Mouse (Mus musculus) left cerebral cortex, postnatal 4 days (tissue): ENCODE measurements around the gene Bcl7c. TPM values are rescaled to one million over a fixed set of nuclear protein-coding genes. Genes with fewer than 3 reads are reported as not detected.
A peak's percentile ranks its signal among the peaks of the same experiment; 100 is the strongest.
"Not testable (repeated sequence)": the region's sequence is repeated elsewhere in the genome, so short reads cannot be mapped to it uniquely, and the experiment has no call there.

ENCODE experiments used
- DNase-seq: peaks from one replicate; pipeline ENCODE4 v3.0.0-alpha.2; 2022
- intact Hi-C: fragments of 180-260 bp; cut with DNase I; formaldehyde crosslinking; loops from one replicate; pipeline ENCODE4 v1.15.1; 2025
- total RNA-seq, 2 experiments: library from RNA; stranded (reverse); gene quantifications; 2 replicates each; pipeline ENCODE4 v1.2.3; 2021

Gene Bcl7c
- total RNA-seq, 2 experiments from 2014 or later: 87.2 to 94.3 TPM

GRCm38 (mm10) chr7:127719258-127719657 lies 10.5 kb upstream of the Bcl7c start:
- no peak for DNase-seq
- intact Hi-C loops: no loop called here

DNA sequence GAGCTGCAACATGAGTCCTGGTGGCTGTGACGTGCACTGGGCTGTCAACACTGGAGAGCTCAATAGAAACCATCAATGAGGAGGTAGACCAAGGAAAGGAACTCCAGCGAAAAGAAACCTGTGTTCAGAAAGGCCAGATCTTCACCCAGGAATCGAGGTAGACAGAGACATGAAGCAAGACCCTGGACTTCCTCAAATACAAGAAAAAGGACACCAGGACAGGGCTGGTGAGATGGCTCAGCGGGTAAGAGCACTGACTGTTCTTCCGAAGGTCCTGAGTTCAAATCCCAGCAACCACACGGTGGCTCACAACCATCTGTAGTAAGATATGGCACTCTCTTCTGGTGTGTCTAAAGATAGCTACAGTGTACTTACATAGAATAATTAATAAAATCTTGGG lies 9.6 kb upstream of the Bcl7c start:
- no peak for DNase-seq
- intact Hi-C loops: no loop called here

DNA sequence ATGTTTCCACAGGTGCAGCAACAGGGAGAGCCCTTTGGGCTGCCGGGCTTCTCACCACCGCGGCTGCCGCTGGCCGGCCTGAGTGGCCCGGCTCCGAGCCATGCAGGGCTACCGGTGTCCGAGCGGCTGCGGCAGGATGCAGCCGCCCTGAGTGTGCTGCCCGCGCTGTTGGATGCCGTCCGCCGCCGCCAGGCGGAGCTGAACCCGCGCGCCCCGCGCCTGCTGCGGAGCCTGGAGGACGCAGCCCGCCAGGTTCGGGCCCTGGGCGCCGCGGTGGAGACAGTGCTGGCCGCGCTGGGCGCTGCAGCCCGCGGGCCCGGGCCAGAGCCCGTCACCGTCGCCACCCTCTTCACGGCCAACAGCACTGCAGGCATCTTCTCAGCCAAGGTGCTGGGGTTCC lies 8.3 kb upstream of the Bcl7c start:
- intact Hi-C loops: no loop called here
- DNase-seq: peak; percentile 64

DNA sequence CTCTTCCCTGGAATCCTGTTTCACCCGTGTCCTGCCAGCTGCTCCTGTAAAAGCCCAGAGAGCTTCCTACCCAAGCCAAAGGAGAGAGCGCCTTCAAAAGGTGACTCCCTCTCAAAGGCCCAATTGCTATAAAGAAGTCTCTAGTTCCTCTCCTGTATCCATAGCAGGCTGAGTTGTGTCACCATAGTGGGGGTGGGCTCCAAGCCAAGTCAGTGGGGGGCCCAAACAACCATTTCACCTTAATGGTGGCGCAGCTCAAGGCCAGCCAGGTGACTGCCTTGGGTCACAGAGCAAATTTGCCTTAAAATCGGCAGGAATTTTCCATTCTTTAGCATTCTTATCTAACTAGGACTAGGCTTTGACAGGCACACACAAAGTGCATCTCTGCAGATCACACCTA lies 6.1 kb upstream of the Bcl7c start:
- no peak for DNase-seq
- intact Hi-C loops: no loop called here

DNA sequence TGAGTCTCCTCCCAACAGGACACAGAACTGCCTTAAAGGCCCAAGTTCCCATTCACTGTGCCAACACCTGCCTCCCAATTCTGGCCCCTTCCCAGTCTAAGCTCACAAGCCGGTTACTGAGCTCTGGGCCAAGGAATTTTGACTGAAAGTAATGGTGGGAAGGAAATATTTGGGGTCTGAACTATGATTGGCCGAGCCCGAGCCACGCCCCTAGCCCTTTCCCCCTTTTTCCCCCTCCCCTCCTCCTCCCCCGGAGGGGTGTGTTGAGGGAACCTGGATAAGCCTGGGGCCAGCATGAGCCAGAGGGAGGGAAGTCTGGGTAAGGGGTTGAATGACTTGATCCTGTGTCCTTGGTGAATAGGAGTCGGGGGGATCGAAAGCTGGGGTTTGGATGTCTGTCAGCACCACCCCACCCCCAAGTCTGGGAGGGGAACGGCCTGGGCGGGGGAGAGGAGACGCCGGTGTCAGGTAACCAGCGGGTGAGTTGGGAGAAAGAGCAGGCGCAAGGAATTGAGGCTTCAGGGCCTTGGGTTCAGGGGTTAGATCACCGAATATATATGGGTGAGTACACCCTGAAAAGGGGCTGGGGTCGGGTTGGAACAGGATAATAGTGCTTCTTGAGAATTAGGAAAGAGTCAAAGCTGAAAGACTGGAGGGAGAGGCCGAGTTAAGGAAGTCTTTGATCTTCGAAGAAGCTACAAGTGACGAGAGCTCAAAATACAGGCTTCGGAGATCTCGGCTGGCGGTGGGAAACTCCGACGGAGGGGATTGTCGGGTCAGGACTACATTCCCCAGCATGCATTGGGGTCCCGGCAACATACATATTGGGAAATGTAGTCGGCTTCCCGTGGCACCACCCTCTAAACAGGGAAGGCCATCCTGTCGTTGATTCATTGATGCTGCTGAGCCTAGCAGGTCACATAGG lies 4.0 kb upstream of the Bcl7c start, which contains the start of gene Ctf1:
Ctf1 (plus strand) TSS at position 276 of the 925 bp plus-strand sequence.
- peak; percentile 84 for DNase-seq
- intact Hi-C loops: no loop called here

DNA sequence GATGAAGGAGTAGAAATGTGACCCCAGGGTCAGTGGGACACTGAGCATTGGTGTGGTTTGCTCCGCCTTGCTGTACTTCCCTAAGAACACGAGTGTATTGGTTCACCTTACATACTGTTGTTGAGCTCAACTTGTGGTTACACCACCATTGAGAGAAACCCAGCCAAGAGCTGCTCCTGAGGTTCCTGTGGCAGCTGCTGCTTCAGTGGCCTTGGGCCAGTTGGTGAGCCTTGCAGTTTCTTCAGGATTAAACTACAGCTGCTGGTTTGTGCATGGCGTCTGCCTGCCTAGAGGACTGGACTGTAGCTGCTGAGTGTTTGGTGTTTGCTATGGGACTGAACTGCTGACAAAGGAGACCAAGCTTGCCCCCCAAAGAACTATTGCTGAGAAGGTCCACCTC lies 2.7 kb upstream of the Bcl7c start:
- DNase-seq: no peak
- intact Hi-C loops: no loop called here

- no peak for DNase-seq
- intact Hi-C loops: no loop called here
Measured at GRCm38 (mm10) chr7:127711031-127711430, 2.3 kb upstream of the Bcl7c start.

- intact Hi-C loops: loop anchor here (2.0 kb wide), 1 partner anchor 31 kb away; no protein-coding TSS in a partner anchor
Measured at GRCm38 (mm10) chr7:127709261-127709979, 687 bp upstream of the Bcl7c start.

DNA sequence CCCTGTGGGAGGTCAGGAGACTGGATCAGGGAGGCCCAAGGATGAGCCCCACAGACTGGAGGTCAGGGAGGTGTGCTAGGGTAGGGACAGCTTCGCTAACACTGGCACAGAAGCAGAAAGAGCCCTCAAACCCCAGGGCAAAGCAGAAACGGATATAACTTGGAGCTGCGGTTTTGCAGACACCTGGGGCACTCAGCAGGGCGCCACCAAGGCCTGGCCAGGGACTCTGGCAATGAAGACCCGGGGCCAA lies 851 bp downstream of the Bcl7c start:
- DNase-seq: no peak
- intact Hi-C loops: loop anchor here (2.0 kb wide), 1 partner anchor 29 kb away; no protein-coding TSS in a partner anchor

More at GRCm38 (mm10) chr7:127709261-127709979, 687 bp upstream of the Bcl7c start:
- DNase-seq: no peak

DNA sequence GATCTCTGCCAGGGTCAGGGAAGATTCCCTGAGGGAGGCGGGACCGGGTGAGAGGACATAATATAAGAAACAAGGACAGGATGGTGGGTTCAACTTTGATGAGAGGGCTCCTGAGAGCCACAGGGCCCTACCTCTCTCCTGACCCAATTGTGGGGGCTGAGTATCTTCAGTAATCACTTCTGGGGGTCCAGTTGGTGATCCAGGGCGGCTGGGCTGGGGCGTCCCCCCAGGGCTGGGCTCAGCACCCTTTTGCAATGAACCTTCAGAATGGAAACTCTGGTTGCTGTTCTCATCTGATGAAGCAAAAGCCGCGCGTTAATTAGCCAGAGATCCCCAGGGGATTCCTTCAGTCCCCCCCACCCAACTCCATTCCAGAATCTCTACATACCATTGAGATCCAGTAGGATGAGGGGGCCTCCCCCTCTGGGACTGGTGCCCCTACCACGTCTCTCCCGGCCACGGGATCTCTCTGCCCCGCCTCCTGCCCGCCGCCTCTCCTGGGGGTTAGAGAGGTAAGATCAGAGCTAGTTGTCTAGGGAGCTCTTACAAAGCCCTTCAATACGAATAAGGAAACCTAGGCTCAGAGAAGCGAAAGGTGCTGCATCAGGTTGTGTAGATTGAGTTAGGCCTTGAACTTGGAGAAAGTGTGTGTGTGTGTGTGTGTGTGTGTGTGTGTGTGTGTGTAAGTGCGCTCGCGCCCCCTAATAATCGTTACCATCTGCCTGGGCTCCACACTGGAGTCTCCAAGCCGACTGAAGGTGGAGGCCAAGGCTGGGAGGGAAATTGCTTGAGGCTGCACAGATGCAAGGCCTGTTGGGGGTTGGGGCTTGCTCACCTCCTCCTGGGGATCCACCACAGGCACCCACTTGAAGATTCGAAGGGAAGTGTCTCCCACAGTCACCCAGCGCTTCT lies 1.4 kb downstream of the Bcl7c start:
- peak; percentile 29 for DNase-seq
- intact Hi-C loops: no loop called here

DNA sequence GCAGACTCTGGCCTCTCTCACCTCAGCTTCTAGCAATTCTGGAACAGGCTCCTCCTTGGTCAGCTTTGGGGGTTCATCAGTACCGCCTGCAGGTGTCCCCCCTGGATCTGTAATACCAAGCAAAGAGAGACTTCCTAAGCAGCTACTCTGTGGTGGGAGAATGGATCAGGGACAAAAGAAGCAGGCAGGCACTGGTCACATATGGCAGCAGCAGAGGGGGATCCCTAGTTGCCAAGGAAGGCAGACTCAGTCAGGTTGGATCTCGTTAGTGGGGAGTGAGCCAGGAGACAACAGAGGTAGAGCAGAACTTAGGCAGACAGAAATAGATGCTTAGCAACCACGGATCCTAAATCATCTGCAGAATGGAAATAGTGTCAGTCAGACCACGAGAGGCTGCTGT lies 3.0 kb downstream of the Bcl7c start:
- peak; percentile 43 for DNase-seq
- intact Hi-C loops: no loop called here

- intact Hi-C loops: no loop called here
- no peak for DNase-seq
Measured at GRCm38 (mm10) chr7:127704598-127704997, 4.1 kb downstream of the Bcl7c start.

DNA sequence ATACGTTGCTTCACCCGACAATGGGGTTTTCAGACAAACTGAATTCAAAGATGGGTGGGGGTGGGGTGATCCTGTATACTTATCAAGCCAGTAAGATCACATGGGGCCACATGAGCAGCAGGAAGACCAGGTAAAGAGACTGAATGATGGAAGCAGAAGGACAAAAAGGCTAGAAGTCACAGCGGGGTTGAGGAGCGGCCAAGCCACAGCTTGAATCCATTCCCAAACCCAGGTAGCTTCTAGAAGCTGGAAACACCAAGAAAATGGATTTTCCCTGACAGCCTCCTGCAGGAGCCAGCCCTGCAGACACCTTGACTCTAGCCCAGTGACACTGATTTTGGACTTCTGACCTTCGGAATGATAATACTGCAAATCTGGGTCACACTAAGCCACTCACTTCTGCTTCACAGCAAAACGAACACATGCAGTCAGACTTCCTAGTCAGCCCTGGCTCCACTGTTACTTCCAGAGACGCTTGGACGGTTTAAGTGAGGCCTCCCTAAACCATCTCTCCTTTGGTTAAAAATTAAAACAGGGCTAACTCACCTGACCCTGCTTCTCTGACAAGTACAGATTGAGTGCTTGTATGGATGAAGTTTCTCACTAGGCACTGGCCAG lies 5.1 kb downstream of the Bcl7c start:
- no peak for DNase-seq
- intact Hi-C loops: no loop called here

GRCm38 (mm10) chr7:127700712-127701331 lies 7.9 kb downstream of the Bcl7c start:
- no peak for DNase-seq
- intact Hi-C loops: no loop called here

DNA sequence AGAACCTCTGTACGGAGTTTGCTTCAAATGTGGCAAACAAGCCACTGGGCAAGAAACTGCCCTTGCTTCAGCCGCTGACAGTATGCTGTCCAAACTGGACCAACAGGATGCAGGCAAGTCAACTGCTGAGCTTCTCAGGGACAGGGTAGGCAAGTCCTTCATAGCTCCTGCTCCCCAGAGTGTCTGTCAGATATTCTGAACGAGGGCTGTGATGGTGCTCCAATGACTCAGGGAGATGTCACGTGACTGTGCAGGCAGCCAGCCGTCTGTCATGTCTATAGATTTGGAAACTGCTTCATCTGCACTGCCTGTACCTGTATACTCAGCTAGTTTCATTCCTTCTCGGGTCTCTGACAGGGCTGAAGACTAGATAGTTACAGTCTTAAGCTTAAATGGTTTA lies 9.7 kb downstream of the Bcl7c start:
- DNase-seq: no peak

GRCm38 (mm10) chr7:127693730-127694129 lies 15.0 kb downstream of the Bcl7c start:
- intact Hi-C loops, DNase-seq: not testable (repeated sequence)

More for the DNA sequence above, 9.7 kb downstream of the Bcl7c start:
- intact Hi-C loops: no loop called here

DNA sequence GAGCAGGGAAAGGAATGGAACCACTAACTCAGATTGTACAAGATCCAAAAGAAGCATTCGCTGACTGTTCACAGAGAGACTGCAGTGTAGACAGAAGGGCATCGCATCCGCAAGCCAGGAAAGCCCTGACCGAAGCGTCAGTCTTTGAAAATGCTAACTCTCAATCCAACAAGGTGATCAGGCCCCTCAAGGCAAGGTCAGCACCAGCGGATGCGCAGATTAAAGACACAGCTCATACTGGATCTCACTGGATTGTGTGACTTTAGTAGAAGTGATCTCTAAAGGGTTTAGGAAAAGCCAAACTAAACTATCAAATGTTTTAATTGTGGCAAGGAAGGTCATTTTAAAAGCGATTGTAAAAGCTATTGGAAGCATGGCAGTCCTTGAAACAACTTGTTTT lies 15.4 kb downstream of the Bcl7c start:
- no peak for DNase-seq
- intact Hi-C loops: no loop called here

GRCm38 (mm10) chr7:127691221-127691989 lies 17.3 kb downstream of the Bcl7c start:
- DNase-seq: peak; percentile 74
- intact Hi-C loops: no loop called here

DNA sequence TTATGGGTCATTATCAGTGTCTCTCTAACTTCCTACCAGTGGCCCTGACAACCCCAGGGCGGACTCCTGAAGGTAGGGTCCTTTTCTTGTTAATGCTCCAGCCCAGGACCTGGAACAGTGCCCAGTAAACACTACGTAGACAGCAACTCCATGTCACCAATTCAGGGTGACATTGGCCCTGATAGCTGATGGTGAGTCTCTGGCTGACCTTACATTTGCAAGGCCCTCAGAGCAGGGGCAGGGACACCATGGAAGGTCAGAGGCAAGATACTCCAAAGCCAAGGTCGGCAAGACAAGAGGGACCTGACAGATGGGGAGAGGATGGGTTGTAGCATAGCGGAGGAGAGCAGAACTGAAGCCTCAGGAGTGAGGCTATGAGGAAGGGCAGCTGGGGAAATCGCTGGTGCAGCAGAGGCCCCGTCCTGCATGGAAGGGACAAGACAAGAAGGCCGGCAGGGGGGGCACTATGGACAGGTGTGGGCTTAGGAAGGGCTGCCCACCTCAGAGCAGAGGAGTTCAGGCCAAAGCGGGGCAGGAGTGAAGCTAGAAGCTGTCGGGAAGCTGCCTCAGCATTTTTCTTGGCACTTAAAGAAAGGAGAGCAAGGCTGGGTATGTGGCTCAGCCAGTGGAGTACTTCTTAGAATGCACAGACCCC lies 19.0 kb downstream of the Bcl7c start:
- intact Hi-C loops: no loop called here
- no peak for DNase-seq
